Mouse (Mus musculus) hindbrain, embryonic 15.5 days (tissue): ENCODE data around the gene Gabbr2. TPM values are rescaled to one million over a fixed set of nuclear protein-coding genes. Genes with fewer than 3 reads are reported as not detected.
A peak's percentile ranks its signal among the peaks of the same experiment; 100 is the strongest.

Source experiments
- ATAC-seq: fragments of 200-750 bp; cut with Nextera tagmentation; 2 replicates; pipeline ENCODE4 v1.8.0; 2017; ENCODE audit warnings: low read depth, moderate number of reproducible peaks, moderate TSS enrichment; ENCODE audit not compliant: low FRiP score
- H3K27ac ChIP-seq: fragments of 300-500 bp; sonication (generic); replicated peaks from 2 replicates; pipeline ENCODE4 v1.5.1; 2015; ENCODE audit warnings: mild to moderate bottlenecking, inconsistent platforms
- H3K27me3 ChIP-seq: fragments of 300-500 bp; sonication (generic); 2 replicates; pipeline ENCODE4 v1.6.1; 2015; ENCODE audit warnings: control low read depth, inconsistent platforms
- H3K36me3 ChIP-seq: fragments of 300-500 bp; sonication (generic); 2 replicates; pipeline ENCODE4 v1.6.1; 2015; ENCODE audit warnings: control low read depth, inconsistent platforms
- H3K4me1 ChIP-seq: fragments of 300-500 bp; sonication (generic); replicated peaks from 2 replicates; pipeline ENCODE4 v1.6.1; 2015; ENCODE audit warnings: control low read depth, inconsistent platforms
- H3K4me2 ChIP-seq: fragments of 300-500 bp; sonication (generic); 2 replicates; pipeline ENCODE4 v1.6.1; 2015; ENCODE audit warnings: moderate library complexity, mild to moderate bottlenecking, inconsistent platforms
- H3K4me3 ChIP-seq: fragments of 300-500 bp; sonication (generic); 2 replicates; pipeline ENCODE4 v1.5.1; 2015; ENCODE audit warnings: mild to moderate bottlenecking, inconsistent platforms
- H3K9ac ChIP-seq: fragments of 300-500 bp; sonication (generic); 2 replicates; pipeline ENCODE4 v1.6.1; 2015; ENCODE audit warnings: inconsistent platforms
- H3K9me3 ChIP-seq: fragments of 300-500 bp; sonication (generic); 2 replicates; pipeline ENCODE4 v1.6.1; 2016; ENCODE audit warnings: control low read depth, inconsistent platforms
- WGBS: fragments of 180-500 bp; shearing (Covaris S2); methylation state at CpG from one replicate; pipeline ENCODE4 v1.1.7; 2015; 5-methylcytosine and 5-hydroxymethylcytosine counted together
- polyA plus RNA-seq: library from polyadenylated mRNA; unstranded; fragments of >200 nt; fragmentation: Nextera tagmentation; extraction: Ambion mirVana; gene quantifications from 2 replicates; pipeline ENCODE4 v1.2.1, GENCODE M21; 2015

Gabbr2 gene
- polyA plus RNA-seq = 14.7 and 17.2 TPM in 2 replicates

GRCm38 (mm10) chr4:46991016-46991958 lies at the start of gene Gabbr2:
TSS of gene Gabbr2 (minus strand) at chr4:46991873.
- Histone ChIP-seq H3K9ac (peak within 1 kb of the TSS; percentile 90), H3K27ac (peak within 1 kb of the TSS; percentile 88), H3K9me3 (no peaks in the 10 kb centered on the region), H3K36me3 (no peaks in the 10 kb centered on the region), H3K4me1 (peaks cover 51% of the 10 kb centered on the region), H3K4me2 (peak within 1 kb of the TSS; percentile 80), H3K4me3 (peak within 1 kb of the TSS; percentile 76), H3K27me3 (peaks cover 16% of the 10 kb centered on the region)
- WGBS = under 1% methylated on average over 110 of the region's 134 CpGs
- peak; percentile 75 for ATAC-seq

GRCm38 (mm10) chr4:47039586-47039985 lies 47.9 kb upstream of the Gabbr2 start:
- Histone ChIP-seq H3K4me2 (no peak overlapping the region), H3K9ac (no peak overlapping the region), H3K27ac (no peak overlapping the region), H3K9me3 (no peaks in the 10 kb centered on the region), H3K36me3 (peaks cover 9% of the 10 kb centered on the region; the same call in 1 of the 2 replicates), H3K27me3 (no peaks in the 10 kb centered on the region), H3K4me3 (no peak overlapping the region), H3K4me1 (peaks cover 11% of the 10 kb centered on the region)
- WGBS = 92% methylated on average over 10 of the region's 10 CpGs
- ATAC-seq = no peak

DNA sequence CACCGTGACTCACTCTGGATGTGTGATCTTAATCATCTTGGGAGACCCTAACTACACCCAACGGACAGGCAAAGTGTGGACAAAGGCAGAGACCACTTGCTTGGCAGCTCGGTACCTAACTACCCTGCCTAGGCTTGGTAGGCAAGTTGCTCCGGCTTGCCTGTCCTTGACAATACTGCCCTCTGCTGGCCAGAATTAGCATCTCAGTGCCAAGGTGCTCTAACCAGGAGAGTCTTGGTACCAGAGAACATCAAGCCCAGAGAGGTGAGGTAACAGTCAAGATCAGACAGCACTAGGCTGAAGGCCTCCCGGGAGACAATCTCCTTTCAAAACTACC lies 45.6 kb upstream of the Gabbr2 start:
- H3K36me3 ChIP-seq = peaks cover 6% of the 10 kb centered on the region; the same call in 1 of the 2 replicates
- H3K9me3 ChIP-seq = no peaks in the 10 kb centered on the region
- WGBS = 20% methylated on average over 5 of the region's 5 CpGs
- no peak overlapping the region for H3K9ac ChIP-seq
- H3K4me2 ChIP-seq = no peak overlapping the region
- ATAC-seq = peak; percentile 60
- H3K27me3 ChIP-seq = no peaks in the 10 kb centered on the region
- H3K4me3 ChIP-seq = no peak overlapping the region
- peaks cover 11% of the 10 kb centered on the region for H3K4me1 ChIP-seq
- no peak overlapping the region for H3K27ac ChIP-seq

GRCm38 (mm10) chr4:47036486-47037320 lies 45.0 kb upstream of the Gabbr2 start:
- 41% methylated on average over 13 of the region's 13 CpGs for WGBS
- H3K36me3 ChIP-seq = peaks cover 6% of the 10 kb centered on the region; the same call in 1 of the 2 replicates
- H3K27me3 ChIP-seq = no peaks in the 10 kb centered on the region
- H3K4me2 ChIP-seq = no peak overlapping the region
- ATAC-seq = peak; percentile 47
- H3K4me3 ChIP-seq = no peak overlapping the region
- H3K27ac ChIP-seq = 0 out of 2 replicates have a peak overlapping the region, but pooled peaks have one; percentile 6
- peaks cover 11% of the 10 kb centered on the region for H3K4me1 ChIP-seq
- no peaks in the 10 kb centered on the region for H3K9me3 ChIP-seq
- H3K9ac ChIP-seq = no peak overlapping the region

GRCm38 (mm10) chr4:47035536-47035935 lies 43.9 kb upstream of the Gabbr2 start:
- H3K9ac ChIP-seq = no peak overlapping the region
- ATAC-seq = peak; percentile 27; the same call in 1 of the 2 replicates
- peaks cover 6% of the 10 kb centered on the region; the same call in 1 of the 2 replicates for H3K36me3 ChIP-seq
- no peaks in the 10 kb centered on the region for H3K9me3 ChIP-seq
- WGBS = 69% methylated on average over 14 of the region's 14 CpGs
- H3K4me1 ChIP-seq = peaks cover 11% of the 10 kb centered on the region
- no peak overlapping the region for H3K4me3 ChIP-seq
- H3K27ac ChIP-seq = no peak overlapping the region
- H3K4me2 ChIP-seq = no peak overlapping the region
- H3K27me3 ChIP-seq = no peaks in the 10 kb centered on the region

GRCm38 (mm10) chr4:47032171-47032570 lies 40.5 kb upstream of the Gabbr2 start:
- Histone ChIP-seq H3K4me1 (peaks cover 11% of the 10 kb centered on the region), H3K9me3 (no peaks in the 10 kb centered on the region), H3K9ac (no peak overlapping the region), H3K27ac (no peak overlapping the region), H3K36me3 (peaks cover 5% of the 10 kb centered on the region; the same call in 1 of the 2 replicates), H3K4me3 (no peak overlapping the region), H3K27me3 (no peaks in the 10 kb centered on the region), H3K4me2 (no peak overlapping the region)
- 79% methylated on average over 8 of the region's 8 CpGs for WGBS
- ATAC-seq = no peak

GRCm38 (mm10) chr4:47028791-47029190 lies 37.1 kb upstream of the Gabbr2 start:
- Histone ChIP-seq H3K27me3 (no peaks in the 10 kb centered on the region), H3K4me2 (no peak overlapping the region), H3K9ac (no peak overlapping the region), H3K36me3 (peaks cover 12% of the 10 kb centered on the region; the same call in 1 of the 2 replicates), H3K9me3 (no peaks in the 10 kb centered on the region), H3K4me3 (no peak overlapping the region), H3K4me1 (no peaks in the 10 kb centered on the region), H3K27ac (no peak overlapping the region)
- WGBS = 85% methylated on average over 5 of the region's 5 CpGs
- ATAC-seq = no peak

DNA sequence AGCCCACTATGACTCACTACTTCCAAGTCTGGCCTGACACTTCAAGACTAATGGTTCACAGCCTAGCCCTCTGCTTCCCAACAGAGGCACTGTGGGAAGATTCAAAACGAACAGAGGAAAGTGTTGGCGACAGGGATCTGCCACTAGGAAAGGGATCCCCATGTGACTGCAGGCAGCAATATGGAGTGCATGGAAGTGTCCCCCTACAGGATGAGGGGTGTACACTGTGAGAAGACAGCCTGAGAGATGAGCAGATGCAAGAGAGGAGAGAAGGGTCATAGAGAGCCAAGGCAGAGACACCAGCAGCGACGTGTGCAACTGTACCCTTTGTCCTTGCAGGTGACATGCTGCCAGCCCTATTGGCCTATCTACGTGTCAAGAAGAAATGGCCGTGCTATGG lies 32.3 kb upstream of the Gabbr2 start:
- H3K27me3 ChIP-seq = no peaks in the 10 kb centered on the region
- no peaks in the 10 kb centered on the region for H3K9me3 ChIP-seq
- ATAC-seq = no peak; the same call in 1 of the 2 replicates
- H3K27ac ChIP-seq = no peak overlapping the region
- peaks cover 12% of the 10 kb centered on the region; the same call in 1 of the 2 replicates for H3K36me3 ChIP-seq
- no peak overlapping the region for H3K9ac ChIP-seq
- H3K4me3 ChIP-seq = no peak overlapping the region
- H3K4me2 ChIP-seq = no peak overlapping the region
- WGBS = 71% methylated on average over 6 of the region's 6 CpGs
- H3K4me1 ChIP-seq = no peaks in the 10 kb centered on the region

GRCm38 (mm10) chr4:47022804-47023603 lies 31.3 kb upstream of the Gabbr2 start:
- no peaks in the 10 kb centered on the region for H3K4me1 ChIP-seq
- 79% methylated on average over 10 of the region's 10 CpGs for WGBS
- H3K36me3 ChIP-seq = peaks cover 10% of the 10 kb centered on the region; the same call in 1 of the 2 replicates
- H3K4me3 ChIP-seq = no peak overlapping the region
- no peak overlapping the region for H3K27ac ChIP-seq
- no peaks in the 10 kb centered on the region for H3K9me3 ChIP-seq
- no peaks in the 10 kb centered on the region for H3K27me3 ChIP-seq
- ATAC-seq = no peak
- no peak overlapping the region for H3K4me2 ChIP-seq
- H3K9ac ChIP-seq = no peak overlapping the region

- no peak for ATAC-seq
- Histone ChIP-seq H3K4me3 (no peak overlapping the region), H3K4me1 (no peaks in the 10 kb centered on the region), H3K27ac (no peak overlapping the region), H3K9me3 (no peaks in the 10 kb centered on the region), H3K36me3 (0 out of 2 replicates have a peak, but pooled peaks cover 9% of the 10 kb centered on the region), H3K4me2 (no peak overlapping the region), H3K9ac (no peak overlapping the region), H3K27me3 (no peaks in the 10 kb centered on the region)
- WGBS = 18% methylated on average over 5 of the region's 5 CpGs
Observed at GRCm38 (mm10) chr4:47020563-47020962, 28.9 kb upstream of the Gabbr2 start.

- Histone ChIP-seq H3K27ac (no peak overlapping the region), H3K36me3 (0 out of 2 replicates have a peak, but pooled peaks cover 3% of the 10 kb centered on the region), H3K27me3 (no peaks in the 10 kb centered on the region), H3K4me3 (no peak overlapping the region), H3K4me1 (peaks cover 24% of the 10 kb centered on the region), H3K9me3 (no peaks in the 10 kb centered on the region), H3K9ac (no peak overlapping the region), H3K4me2 (no peak overlapping the region)
- 70% methylated on average over 3 of the region's 3 CpGs for WGBS
- no peak for ATAC-seq
Observed at GRCm38 (mm10) chr4:47015156-47015555, 23.5 kb upstream of the Gabbr2 start.
